Mouse (Mus musculus) central nervous system, embryonic 14 days (tissue): ENCODE results near the gene Zfp853. TPM values are rescaled to one million over a fixed set of nuclear protein-coding genes. Genes with fewer than 3 reads are reported as not detected.

Source experiments
- polyA plus RNA-seq: library from polyadenylated mRNA; depleted of rRNA; stranded (reverse); fragments of >200 nt; gene quantifications from 2 replicates; pipeline ENCODE4 v1.2.3, GENCODE M21; 2012; rRNA removed

Zfp853 gene
- polyA plus RNA-seq = 2.2 and 2.9 TPM in 2 replicates

DNA sequence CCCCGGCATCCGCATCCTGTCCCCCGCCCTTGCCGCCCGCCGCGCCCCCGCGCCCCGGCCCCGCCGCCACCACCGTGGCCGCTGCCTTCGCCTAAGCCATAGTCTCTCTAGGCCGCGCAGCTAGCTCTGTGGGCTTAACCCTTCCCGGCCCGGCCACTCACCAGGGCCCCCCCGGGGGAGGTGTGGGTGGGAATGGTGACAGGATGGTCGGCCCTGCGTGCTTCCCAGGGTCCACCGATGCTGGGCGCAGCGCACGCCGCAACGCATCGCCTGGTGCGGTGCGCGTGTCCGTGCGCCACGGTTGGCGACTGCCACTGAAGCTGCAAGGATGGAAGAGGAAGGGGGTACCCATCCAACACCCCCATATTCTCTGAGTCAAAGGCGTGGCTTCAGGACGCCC is at the start of gene Zfp853:
Gene Zfp853, minus strand, starts transcription at position 220 of the 400 bp plus-strand sequence.

DNA sequence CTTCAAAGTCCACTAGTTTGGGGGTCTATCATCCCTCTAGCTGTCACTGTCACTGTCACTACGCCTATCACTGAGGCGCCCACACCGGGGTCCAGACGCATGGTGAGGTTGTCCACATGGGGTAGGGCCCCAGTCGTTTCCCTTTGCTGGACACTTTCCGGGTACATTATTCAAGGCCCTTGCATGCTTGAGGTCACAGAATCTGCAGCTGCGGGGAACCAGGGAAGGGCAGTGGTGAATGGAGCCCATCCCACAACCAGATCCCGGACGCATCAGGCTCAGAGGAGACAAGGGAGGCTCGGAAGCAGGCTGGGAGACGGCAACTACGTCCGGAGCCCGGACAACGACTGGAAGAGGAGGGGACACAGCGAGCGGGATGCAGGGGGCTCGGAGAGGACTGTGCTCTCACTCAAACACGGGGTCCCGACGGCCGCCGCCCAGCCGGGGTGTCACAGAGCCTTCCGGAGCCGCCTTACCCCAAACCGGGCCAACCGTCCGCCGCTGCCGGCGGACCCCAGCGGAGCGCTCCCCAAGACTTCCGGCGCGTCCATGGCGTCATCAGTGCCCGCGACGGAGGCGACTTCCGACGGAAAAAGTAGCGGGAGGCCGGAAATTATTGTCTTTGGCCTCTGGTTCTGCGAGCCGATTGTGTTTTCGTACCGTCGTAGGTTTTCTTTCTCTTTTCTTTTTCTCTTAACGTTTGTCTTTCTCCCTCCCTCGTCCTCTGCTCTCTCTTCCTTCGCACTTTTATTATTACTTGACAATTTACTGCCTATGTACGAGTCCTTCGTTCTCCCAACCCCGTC is 35.5 kb upstream of the Zfp853 start, which contains the start of gene Zdhhc4:
Gene Zdhhc4, minus strand, starts transcription at position 567 of the 806 bp plus-strand sequence.

DNA sequence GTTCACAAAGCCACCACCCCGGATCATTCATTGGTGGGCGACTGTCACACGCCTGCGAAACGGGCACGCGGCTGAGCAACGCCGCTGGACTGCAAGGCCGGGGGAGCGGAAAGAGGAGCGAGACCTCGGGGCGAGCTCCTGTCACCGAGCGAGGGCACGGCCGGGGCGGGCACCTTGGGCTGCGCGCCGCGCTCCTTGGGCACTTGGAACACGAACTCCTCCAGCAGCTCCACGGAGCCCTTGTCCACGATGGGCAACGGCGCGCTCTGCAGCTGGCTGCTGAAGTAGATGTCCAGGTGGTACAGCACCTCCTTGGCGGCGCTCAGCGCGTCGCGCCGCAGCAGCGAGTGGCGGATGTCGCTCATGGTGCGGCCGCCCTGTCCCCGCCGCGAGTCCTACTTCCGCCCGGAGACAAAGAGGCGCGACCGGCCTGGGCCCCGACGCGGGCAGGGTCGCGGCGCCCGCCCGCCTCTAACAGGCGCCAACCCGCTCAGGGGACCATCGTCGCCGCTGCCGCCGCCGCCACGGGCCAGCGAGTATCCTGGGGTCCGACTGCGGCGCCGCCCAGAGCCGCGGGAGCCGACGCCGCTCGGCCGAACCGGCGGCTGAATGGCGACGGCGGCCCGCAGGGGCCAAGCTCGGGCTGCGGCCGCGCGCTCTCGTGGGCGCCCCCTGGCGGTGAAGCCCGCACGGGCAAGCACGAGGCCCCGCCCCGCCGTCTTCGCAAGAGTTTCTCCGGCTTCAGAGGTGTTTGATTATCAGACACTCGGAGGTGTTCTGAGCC is 21.5 kb upstream of the Zfp853 start, which contains the start of gene E130309D02Rik:
Gene E130309D02Rik, minus strand, starts transcription at position 631 of the 784 bp plus-strand sequence.

DNA sequence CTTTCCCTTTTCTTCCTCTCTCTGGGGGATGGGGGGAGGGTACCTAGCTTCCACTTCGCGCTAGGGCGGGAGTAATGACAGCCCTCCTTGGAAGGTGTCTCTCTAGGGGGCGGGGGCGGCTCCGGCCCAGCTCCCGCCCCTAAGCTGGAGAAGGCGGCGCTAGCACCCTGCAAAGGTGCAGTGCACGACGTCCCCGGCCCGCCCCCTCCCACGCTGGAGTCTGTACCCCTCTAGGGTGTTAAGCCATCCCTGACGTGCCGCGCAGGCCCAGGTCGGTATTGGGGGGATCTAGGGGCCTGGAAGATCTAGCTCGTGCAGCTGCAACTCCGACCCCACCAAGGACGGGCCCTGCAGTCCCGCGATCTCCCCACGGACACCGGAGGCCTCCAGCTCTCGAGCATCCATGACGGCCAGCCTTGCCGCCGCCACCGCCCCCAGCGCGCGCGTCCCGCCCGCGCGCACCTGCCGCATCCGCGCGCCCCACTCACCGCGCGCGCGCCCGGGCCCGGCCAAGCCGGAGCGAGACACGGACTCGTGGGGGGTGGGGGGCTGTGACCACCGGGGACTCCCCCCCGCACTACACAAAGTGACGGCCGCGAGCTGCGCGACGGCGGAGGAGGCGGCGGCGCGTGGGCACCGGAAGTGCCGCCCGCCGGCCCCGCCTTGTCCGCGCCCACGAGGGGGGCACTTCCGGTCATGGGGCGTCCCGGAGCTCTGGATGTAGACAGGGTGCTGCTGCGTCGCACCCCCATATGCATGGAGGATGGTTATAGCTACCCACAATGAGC is 23.9 kb downstream of the Zfp853 start, which contains the start of gene Zfp316:
Gene Zfp316, minus strand, starts transcription at position 660 of the 788 bp plus-strand sequence.

Other genes with a start within 250 kb of the Zfp853 start
- gene Rnf216, start 180.6 kb downstream of the Zfp853 start, polyA plus RNA-seq = 31.5 and 32.5 TPM in 2 replicates
- gene Olfr718-ps1, start 146.0 kb downstream of the Zfp853 start, polyA plus RNA-seq = not detected in 2 replicates
- gene Rbak, start 112.8 kb downstream of the Zfp853 start, polyA plus RNA-seq = 17.9 and 19.5 TPM in 2 replicates
- gene Spdye4b, start 112.6 kb downstream of the Zfp853 start, polyA plus RNA-seq = not detected in 2 replicates
- gene Spdye4a, start 66.7 kb downstream of the Zfp853 start, polyA plus RNA-seq = not detected in 2 replicates
- gene Zfp12, start 58.5 kb downstream of the Zfp853 start, polyA plus RNA-seq = 30.1 and 34.6 TPM in 2 replicates
- gene Zfp316, start 23.6 kb downstream of the Zfp853 start, polyA plus RNA-seq = 20.7 and 22.6 TPM in 2 replicates
- gene E130309D02Rik, start 21.7 kb upstream of the Zfp853 start, polyA plus RNA-seq = 29.3 and 31.1 TPM in 2 replicates
- 69.6 and 71.3 TPM in 2 replicates for gene Zdhhc4, start 35.6 kb upstream of the Zfp853 start, polyA plus RNA-seq
- 1.3 TPM in 2 replicates for gene Grid2ip, start 63.7 kb upstream of the Zfp853 start, polyA plus RNA-seq
- gene Kdelr2, start 110.2 kb upstream of the Zfp853 start, polyA plus RNA-seq = 54.7 and 74.3 TPM in 2 replicates
- 13.7 and 13.8 TPM in 2 replicates for gene Daglb, start 171.0 kb upstream of the Zfp853 start, polyA plus RNA-seq
- gene Rac1, start 234.4 kb upstream of the Zfp853 start, polyA plus RNA-seq = 482 and 492 TPM in 2 replicates